Mouse (Mus musculus) C3H10T1/2 (cell line): ENCODE results near the gene Gm28171. TPM values are rescaled to one million over a fixed set of nuclear protein-coding genes. Genes with fewer than 3 reads are reported as not detected.

Experiments used
- polyA plus RNA-seq, 2 experiments: library from polyadenylated mRNA; unstranded; fragments of >200 nt; fragmentation: generic; extraction: Trizol; gene quantifications; one replicate each; pipeline ENCODE4 v1.2.1; 2012; ENCODE audit warnings: missing spikeins in 2 of 2

Gm28171 gene
- not detected for polyA plus RNA-seq

DNA sequence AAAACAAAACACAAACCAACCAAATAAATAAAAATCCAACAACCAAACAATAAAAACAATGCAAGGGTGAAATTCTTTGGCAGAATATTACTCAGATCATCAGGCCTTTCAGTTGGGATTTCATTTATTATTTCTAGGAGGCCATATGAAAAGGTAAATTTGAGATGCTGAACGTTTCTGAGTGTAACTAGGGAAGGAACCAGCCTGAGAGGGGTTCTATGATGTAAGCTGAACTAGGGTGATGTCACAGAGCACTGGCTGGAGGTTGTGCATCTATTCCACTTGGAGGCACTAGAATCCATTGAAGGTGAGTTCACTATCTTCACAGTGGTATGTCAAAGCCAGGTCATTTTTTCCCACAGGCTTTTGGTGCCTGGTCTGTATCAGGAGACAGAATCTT, at the start of gene Gm28171:
Gene Gm28171 (plus strand): TSS at position 301 of the 400 bp plus-strand sequence.

Other genes with a start within 250 kb of the Gm28171 start
- gene Gm21854, start 136.4 kb upstream of the Gm28171 start, polyA plus RNA-seq, result not detected
- gene Gm20914, start 67.4 kb upstream of the Gm28171 start, polyA plus RNA-seq, result not detected
- gene Gm21778, start 149.1 kb downstream of the Gm28171 start, polyA plus RNA-seq, result not detected